Mouse (Mus musculus): ENCODE measurements at regions not wholly inside any gene's neighbourhood (a gene's known extent, or its start where the extent isn't known, plus 50 kb on each side); places are given as distances from the start of the nearest gene placed in this dataset.

DNA sequence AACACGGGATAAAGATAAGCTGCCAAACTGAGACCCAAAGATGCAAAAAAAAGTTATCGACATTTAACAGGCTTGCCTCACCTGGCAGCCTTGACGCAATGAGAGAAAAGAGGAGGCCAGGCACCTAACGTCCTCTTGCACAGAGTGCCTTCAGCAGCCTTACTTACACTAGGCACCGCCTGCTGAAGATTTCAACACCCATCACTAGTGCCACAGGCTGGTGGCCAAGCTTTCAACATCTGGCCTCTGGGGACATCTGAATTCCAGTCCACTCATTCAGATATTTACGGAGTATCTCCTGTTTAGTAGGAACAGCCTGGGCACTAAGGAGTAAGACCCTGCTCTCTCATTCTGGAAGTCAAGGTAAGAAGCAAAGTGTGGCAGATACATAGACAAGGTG, 246.3 kb upstream of the Cited2 start:
- no peak for DNase-seq

- DNase-seq, result no peak
Observed at GRCm38 (mm10) chr10:17478761-17479632, 244.0 kb upstream of the Cited2 start.

- DNase-seq, result no peak
Observed at GRCm38 (mm10) chr10:17482751-17483150, 240.3 kb upstream of the Cited2 start.

DNA sequence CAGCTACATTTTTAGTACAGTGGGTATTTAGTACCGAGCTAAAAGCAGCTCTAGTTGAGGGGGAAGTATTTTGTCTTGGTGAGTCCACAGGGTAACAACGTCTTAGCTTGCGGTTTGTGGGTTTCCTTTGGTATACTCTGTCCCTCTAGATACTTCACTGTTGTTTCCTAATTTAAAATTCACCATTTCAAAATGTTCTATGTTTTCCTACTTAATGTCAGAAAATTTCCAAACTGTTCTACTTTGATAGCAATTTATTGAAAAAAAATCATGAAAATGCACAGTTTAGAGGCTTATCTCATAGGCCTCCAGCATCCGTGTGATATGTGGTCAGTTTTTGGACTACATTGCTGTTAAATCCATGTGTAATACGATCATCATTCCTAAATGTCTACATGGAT, 238.0 kb upstream of the Cited2 start:
- DNase-seq, result peak; percentile 32 to 36

- DNase-seq, result peak; percentile 19 to 22
Observed at GRCm38 (mm10) chr10:17485515-17485914, 237.5 kb upstream of the Cited2 start.

DNA sequence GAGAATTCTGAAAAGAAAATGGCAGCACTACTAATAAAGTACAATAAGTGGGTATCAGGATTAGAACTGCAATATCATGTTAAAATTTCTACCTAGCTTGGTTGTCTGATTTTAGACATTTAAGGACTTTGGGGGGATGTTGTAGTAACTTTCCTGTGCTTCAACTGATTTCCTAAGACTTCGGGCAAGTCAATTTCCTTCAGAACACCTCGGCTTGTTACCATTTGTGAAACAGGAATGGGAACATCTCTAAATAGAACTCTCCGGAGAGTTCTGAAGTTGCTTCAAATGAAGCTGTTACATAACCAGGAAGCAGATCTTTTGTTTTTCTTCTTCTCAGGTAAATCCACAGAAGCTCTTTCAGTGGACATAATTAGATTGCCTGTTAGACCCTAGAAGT, 237.0 kb upstream of the Cited2 start:
- no peak for DNase-seq

- DNase-seq, result no peak
Observed at GRCm38 (mm10) chr10:17487460-17487859, 235.6 kb upstream of the Cited2 start.

DNA sequence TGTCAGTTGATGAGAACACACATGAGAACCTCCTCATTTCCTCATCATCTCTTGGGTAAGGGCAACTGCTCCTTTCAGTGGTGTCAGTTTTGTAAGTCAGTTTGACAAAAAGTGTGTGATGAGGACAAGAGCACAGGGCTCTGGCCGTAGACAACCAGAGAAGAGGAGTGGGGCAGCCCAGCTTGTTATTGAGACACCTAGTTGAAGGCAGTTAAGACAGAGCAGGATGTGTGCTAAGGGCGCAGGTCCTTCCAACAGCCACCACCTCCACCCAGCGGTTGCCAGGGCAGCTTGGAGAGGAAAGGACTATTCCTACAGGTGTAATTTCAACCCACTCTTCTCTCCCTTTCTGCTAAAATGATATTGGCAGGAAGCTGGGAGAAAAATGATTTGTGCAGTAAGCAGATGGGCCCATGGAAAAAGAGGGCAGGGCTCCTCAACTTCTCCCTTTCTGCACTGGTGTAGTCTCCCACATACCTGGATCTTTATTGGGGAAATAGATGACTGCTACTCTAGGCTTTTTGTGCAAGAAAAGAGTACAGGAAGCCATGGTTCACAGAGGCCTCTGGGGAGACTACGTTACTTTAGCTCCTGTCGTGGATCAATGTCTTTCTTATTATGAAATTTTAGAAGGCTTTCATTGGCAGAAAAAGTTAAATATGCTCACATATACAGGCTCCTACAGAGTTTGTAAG, 231.3 kb upstream of the Cited2 start:
- DNase-seq, result peak; percentile 6 to 8

DNA sequence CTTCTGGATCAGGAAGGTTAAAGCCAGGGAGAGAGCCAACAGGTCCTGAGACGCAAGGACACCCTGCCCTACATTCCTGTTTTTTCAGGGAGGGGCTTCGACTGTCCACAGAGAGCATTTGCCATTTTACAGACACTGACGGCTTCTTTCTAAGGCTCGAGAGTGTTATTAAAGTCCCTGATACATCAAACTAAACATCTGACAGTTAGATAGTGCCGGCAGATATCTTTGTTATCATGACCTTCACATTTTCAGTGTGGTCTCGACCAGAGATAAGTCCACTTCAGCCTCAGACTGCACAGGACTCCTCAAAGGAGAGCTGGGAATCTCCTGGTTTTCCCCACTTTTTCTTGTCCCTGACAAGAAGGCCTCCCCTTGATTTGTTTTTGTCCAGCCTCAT, 229.9 kb upstream of the Cited2 start:
- no peak for DNase-seq

- no peak for DNase-seq
Observed at GRCm38 (mm10) chr10:17496831-17497230, 226.2 kb upstream of the Cited2 start.

GRCm38 (mm10) chr10:17510626-17511193, 212.3 kb upstream of the Cited2 start:
- no peak for DNase-seq

- no peak for DNase-seq
Observed at GRCm38 (mm10) chr10:17511779-17512335, 211.2 kb upstream of the Cited2 start.

DNA sequence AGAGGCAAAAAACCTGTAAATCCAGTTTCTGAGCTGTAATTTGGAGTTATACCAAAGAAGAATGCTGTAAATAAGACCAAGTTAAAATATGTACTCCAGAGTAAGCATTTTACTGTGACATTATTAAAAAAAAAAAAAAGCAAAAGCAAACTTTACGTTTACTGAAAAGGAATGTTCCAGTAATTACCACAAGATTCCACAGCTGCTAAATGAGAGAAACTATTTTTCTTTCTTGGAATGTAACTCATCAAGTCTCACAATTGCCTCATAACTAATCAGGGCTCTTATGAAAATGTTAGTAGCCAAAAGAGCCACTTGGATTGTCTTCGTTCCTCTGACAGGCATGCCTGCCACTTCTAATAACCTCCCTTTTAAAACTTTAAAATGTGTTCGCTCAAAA, 210.5 kb upstream of the Cited2 start:
- no peak for DNase-seq

DNA sequence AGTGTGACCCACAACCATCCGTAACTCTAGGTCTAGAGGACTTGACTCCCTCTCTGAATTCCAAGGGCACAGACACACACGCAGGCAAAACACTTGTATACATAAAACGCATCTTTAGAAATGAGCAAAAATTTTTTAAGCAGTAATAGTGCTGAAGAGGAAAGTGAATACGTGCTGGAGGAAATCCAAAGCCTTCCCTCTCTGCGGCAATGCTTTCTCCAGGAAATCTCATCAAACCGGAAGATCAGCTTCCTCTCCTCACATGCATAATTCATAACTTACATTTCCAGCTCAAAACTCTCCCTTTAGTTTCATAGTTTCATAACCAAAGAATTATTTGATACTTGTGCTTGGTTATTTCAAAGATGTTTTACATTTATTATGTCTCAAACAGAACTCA, 209.3 kb upstream of the Cited2 start:
- no peak for DNase-seq

DNA sequence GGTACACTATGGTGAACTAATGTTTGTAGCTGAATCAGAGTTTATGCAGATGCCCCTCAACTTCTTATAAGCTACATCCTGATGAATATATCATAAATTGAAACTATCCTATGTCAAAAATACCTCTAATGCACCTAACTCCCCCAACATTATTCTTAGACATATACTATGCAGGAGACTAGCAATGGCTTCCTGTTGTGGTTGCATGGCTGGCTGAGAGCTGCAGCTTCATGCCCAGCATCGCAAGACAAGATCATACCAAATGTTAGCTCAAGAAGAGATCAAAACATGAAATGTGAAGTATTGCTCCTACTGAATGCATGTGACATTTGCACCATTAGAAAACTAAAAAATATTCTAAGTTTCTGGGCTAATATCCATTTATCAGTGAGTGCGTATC, 206.9 kb upstream of the Cited2 start:
- peak; percentile 20 to 27 for DNase-seq

GRCm38 (mm10) chr10:17518423-17519175, 204.4 kb upstream of the Cited2 start:
- DNase-seq, result no peak

- peak; percentile 42 to 48 for DNase-seq
Observed at GRCm38 (mm10) chr10:17522026-17522541, 200.9 kb upstream of the Cited2 start.

GRCm38 (mm10) chr10:17523558-17524328, 199.3 kb upstream of the Cited2 start:
- DNase-seq, result no peak

DNA sequence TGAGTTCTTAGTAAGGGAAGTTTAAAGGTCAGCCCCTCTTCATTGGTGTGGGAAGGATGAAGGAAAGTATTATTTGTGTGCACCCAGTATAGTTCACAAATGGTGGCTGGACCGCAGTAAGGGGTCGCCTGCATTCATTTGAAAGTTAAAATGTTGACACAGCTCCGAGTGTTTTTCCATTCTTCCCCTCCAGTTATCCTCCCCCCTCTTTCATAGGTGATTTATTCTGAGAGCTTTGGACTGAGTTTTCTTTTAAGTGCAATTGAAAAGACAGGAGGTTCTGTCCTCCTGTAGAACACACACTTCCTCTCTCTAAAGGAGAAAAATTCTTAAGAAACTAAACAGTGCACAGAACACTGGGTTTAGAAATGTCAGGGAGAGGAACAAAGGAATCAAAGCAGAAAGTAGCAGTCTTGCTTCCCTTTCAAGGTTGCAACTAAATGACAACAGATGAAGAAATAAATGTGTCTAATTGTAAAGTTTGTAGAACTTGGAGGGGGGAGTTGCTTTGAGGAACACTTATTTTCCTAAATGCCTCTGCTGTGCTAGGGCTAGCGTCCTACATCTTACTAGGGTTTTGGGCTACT, 195.8 kb upstream of the Cited2 start:
- DNase-seq, result no peak

- DNase-seq, result no peak
Observed at GRCm38 (mm10) chr10:17528116-17528515, 194.9 kb upstream of the Cited2 start.

DNA sequence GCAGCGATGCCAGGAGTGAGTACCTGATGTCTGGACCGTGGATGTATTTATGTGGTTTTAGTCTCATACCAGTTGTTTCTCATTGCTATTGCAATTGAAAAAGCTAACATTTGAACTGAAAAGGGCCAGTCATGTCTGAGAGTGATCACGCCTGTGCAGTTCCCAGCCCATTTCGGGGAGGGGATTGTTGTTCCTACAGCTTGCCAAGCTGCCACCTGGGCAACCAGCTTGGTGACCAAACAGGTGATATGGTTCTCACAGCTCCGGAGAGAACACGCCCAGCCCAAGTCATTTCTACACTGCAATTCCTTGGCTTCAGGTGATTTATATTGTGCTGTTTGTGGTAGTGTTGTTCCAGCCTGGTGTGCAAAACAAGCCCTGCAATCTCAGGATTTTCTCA, 194.2 kb upstream of the Cited2 start:
- DNase-seq, result no peak

Data from B cell, adult 2 months (primary cell).